Mouse (Mus musculus): ENCODE results near the gene Polr2h.

DNA sequence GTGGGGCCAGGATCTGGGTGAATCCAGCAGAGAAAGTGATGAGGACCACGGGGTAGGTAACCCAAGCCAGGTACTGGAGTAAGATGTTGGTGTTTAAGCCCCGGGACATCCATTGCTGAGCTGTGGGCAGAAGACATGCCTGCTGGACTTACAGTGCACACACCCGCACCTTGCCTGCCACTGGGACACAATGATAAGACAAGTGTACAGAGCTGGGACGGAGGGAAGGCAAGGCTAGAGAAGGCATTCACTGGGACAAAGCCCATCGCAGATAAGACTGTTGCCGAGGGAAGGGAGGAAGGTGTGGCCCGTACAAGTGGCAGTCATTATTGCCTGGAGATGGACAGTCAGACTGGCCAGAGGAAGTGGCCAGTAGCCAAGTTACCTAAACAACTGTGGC lies 4.6 kb upstream of the Polr2h start:
- TF ChIP-seq POLR2A (IDR thresholded peaks at IDR 0.05; ENCODE audit: low read depth, low read length) (no peak), ZMIZ1 (IDR thresholded peaks at IDR 0.05; ENCODE audit: low read depth, low read length) (no peak), PAX5 (IDR thresholded peaks at IDR 0.05; ENCODE audit: low read length) (no peak), CTCF (conservative IDR thresholded peaks at IDR 0.05 in 1 of 2, IDR thresholded peaks at IDR 0.05 in 1 of 2; ENCODE audit: low read depth in 2 of 2, low read length in 2 of 2) (no peak), POLR2AphosphoS2 (IDR thresholded peaks at IDR 0.05; ENCODE audit: low read depth, low read length) (no peak), CHD2 (IDR thresholded peaks at IDR 0.05; ENCODE audit: low read length) (no peak), RCOR1 (conservative IDR thresholded peaks at IDR 0.05; ENCODE audit: low read depth, low read length) (no peak), MAX (IDR thresholded peaks at IDR 0.05; ENCODE audit: low read length) (no peak), SIN3A (IDR thresholded peaks at IDR 0.05; ENCODE audit: low read length) (no peak), ETS1 (conservative IDR thresholded peaks at IDR 0.05; ENCODE audit: low read depth, low read length) (no peak), RAD21 (IDR thresholded peaks at IDR 0.05; ENCODE audit: low read depth, low read length) (no peak)
